Mouse (Mus musculus) midbrain, embryonic 12.5 days (tissue): ENCODE data around the gene 2210016F16Rik. TPM values are rescaled to one million over a fixed set of nuclear protein-coding genes. Genes with fewer than 3 reads are reported as not detected.
"Not testable (repeated sequence)": the region's sequence is repeated elsewhere in the genome, so short reads cannot be mapped to it uniquely, and the experiment has no call there.

Source experiments
- ATAC-seq: fragments of 200-750 bp; cut with Nextera tagmentation; 2 replicates; pipeline ENCODE4 v1.8.0; 2017; ENCODE audit warnings: low read depth, moderate TSS enrichment, moderate library complexity; ENCODE audit not compliant: low FRiP score
- H3K27ac ChIP-seq: fragments of 300-500 bp; sonication (generic); replicated peaks from 2 replicates; pipeline ENCODE4 v1.5.1; 2016; ENCODE audit warnings: mild to moderate bottlenecking
- H3K27me3 ChIP-seq: fragments of 300-500 bp; sonication (generic); 2 replicates; pipeline ENCODE4 v1.6.1; 2016; ENCODE audit warnings: mild to moderate bottlenecking
- H3K36me3 ChIP-seq: fragments of 300-500 bp; sonication (generic); 2 replicates; pipeline ENCODE4 v1.6.1; 2016
- H3K4me1 ChIP-seq: fragments of 300-500 bp; sonication (generic); 2 replicates; pipeline ENCODE4 v1.6.1; 2016
- H3K4me2 ChIP-seq: fragments of 300-500 bp; sonication (generic); replicated peaks from 2 replicates; pipeline ENCODE4 v1.6.1; 2016; ENCODE audit warnings: mild to moderate bottlenecking, moderate library complexity
- H3K4me3 ChIP-seq: fragments of 300-500 bp; sonication (generic); 2 replicates; pipeline ENCODE4 v1.5.1; 2016; ENCODE audit warnings: mild to moderate bottlenecking
- H3K9ac ChIP-seq: fragments of 300-500 bp; sonication (generic); replicated peaks from 2 replicates; pipeline ENCODE4 v1.6.1; 2016; ENCODE audit warnings: mild to moderate bottlenecking, moderate library complexity
- H3K9me3 ChIP-seq: fragments of 300-500 bp; sonication (generic); 2 replicates; pipeline ENCODE4 v1.6.1; 2016; ENCODE audit warnings: mild to moderate bottlenecking
- WGBS: fragments of 180-500 bp; shearing (Covaris S2); methylation state at CpG from one replicate; pipeline ENCODE4 v1.1.7; 2016; 5-methylcytosine and 5-hydroxymethylcytosine counted together
- polyA plus RNA-seq: library from polyadenylated mRNA; unstranded; fragments of >200 nt; fragmentation: Nextera tagmentation; extraction: Ambion mirVana; gene quantifications from 2 replicates; pipeline ENCODE4 v1.2.1, GENCODE M21; 2016

Gene 2210016F16Rik
- 26.7 and 29.4 TPM in 2 replicates for polyA plus RNA-seq

DNA sequence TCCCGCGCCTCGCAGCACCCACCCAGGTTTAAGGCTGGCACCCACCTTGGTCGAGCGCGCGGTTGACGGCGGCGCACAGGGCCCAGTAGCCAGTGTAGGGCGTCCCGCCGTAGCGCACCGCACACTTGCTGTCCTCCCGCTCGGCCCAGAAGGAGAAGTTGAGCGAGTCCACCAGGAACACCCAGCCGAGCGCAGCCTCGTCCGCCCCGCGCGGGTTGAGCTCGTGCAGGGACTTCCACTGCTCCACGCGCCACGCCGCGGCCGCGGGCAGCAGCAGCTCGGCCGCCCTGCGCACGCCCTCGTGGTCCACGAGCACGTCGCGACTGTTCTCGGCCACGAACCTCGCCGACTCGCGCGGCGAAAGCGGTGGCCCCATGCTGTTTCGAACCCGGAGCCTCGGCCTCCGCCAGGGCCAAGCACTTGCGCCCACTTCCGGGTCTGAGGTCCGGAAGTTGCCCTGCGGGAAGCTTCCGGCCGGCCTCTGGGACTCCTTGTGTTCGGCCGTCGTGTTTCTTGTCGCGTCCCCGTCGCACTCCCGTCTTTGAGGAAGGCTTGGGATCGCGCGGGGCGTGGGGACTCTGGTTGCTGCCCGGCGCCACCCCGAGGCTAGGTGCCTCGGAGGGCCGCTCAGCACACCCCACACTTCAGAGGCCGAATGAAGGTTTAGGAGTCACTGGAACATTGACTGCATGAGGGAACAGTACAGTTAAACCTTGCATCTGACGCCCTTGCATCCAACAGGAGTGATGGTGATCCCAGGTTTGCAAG lies at the start of gene 2210016F16Rik:
Gene 2210016F16Rik (minus strand): TSS at position 447 of the 768 bp plus-strand sequence.
- Histone ChIP-seq H3K27ac (0 out of 2 replicates have a peak within 1 kb of the TSS, but pooled peaks have one; percentile 5), H3K4me3 (peak within 1 kb of the TSS; percentile 82), H3K4me1 (peaks cover 6% of the 10 kb centered on the region), H3K36me3 (peaks cover 34% of the 10 kb centered on the region), H3K9ac (peak within 1 kb of the TSS; percentile 74), H3K4me2 (peak within 1 kb of the TSS; percentile 78), H3K9me3 (peaks cover 21% of the 10 kb centered on the region), H3K27me3 (no peaks in the 10 kb centered on the region)
- peak; percentile 75 for ATAC-seq
- WGBS = 4% methylated on average over 80 of the region's 80 CpGs

DNA sequence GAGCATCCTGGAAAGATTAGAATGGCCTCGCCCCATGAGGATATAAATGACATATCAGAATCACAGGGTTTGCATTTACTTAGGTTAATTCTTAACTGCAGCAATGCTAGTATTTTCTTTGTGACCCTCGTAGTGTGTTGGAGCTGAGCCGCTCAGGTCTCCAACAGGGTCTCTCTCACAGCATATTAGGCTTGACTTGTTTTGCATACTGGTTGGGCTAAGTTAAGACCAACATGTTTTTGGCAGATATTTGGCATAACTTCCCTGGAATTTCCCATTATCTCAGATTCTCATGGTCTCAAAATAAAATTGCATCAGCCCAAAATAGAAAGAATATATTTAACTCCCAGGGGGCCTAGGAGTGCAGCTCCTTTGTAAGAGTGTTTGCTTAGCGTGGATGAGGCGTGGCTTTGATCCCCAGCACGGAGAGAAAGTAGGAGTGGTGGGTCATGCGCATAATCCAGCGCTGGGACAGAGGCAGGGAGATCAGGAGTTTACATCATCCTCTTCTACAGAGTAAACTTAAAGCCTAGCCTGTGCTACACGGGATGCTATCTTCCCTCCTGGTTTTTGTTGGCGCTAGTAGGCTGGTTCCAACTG lies 38.1 kb upstream of the 2210016F16Rik start:
- Histone ChIP-seq H3K36me3 (no peaks in the 10 kb centered on the region), H3K27ac (no peak overlapping the region), H3K27me3 (no peaks in the 10 kb centered on the region), H3K9ac (no peak overlapping the region), H3K4me2 (no peak overlapping the region), H3K4me1 (no peaks in the 10 kb centered on the region), H3K4me3 (no peak overlapping the region), H3K9me3 (no peaks in the 10 kb centered on the region)
- 61% methylated on average over 10 of the region's 10 CpGs for WGBS
- ATAC-seq = no peak

DNA sequence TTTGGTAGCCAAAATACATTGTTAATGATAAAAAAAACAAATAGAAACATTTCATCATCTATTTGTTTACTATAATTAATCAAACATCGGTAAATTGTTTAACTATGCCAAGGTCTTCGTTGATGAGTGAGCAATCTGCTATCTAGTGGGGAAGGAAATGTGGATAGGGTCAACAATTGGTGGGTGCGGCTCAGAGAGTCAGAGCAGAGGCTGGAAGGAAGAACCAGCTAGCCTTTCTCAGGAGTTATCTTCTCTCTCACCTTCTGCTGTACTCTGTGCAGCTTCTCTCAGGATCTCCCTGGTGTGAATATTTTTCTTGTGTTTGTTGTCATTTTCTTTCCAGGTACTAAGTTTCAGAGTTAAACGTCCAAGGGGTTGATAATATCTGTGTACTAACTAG lies 37.2 kb upstream of the 2210016F16Rik start:
- Histone ChIP-seq H3K27ac (no peak overlapping the region), H3K4me1 (no peaks in the 10 kb centered on the region), H3K4me2 (no peak overlapping the region), H3K4me3 (no peak overlapping the region), H3K36me3 (no peaks in the 10 kb centered on the region), H3K9me3 (no peaks in the 10 kb centered on the region), H3K9ac (no peak overlapping the region), H3K27me3 (no peaks in the 10 kb centered on the region)
- ATAC-seq = no peak
- WGBS = 87% methylated on average over 4 of the region's 4 CpGs

DNA sequence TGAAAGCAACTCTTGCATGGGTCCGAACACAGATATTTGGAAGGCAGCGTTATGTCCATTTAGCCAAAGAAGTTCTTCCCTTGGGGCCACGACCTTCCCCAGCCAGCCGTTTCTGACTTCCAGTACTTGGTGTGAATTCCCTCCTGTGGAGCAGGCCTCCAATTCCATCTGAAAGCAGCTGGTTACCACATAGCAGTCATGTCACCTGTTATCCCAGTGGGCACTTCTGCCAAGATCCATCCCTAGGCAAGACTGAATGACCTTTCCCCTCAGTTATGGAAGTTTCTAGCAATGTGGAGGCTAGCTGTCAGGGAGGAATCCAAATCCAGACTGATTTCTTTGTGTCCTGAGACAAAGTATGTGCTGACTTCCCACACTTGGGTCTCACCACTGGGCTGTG lies 36.0 kb upstream of the 2210016F16Rik start:
- no peak overlapping the region for H3K27ac ChIP-seq
- H3K27me3 ChIP-seq = no peaks in the 10 kb centered on the region
- 75% methylated on average over 4 of the region's 4 CpGs for WGBS
- H3K9me3 ChIP-seq = no peaks in the 10 kb centered on the region
- H3K4me1 ChIP-seq = no peaks in the 10 kb centered on the region
- no peaks in the 10 kb centered on the region for H3K36me3 ChIP-seq
- ATAC-seq = no peak
- H3K4me3 ChIP-seq = no peak overlapping the region
- H3K9ac ChIP-seq = no peak overlapping the region
- H3K4me2 ChIP-seq = no peak overlapping the region

DNA sequence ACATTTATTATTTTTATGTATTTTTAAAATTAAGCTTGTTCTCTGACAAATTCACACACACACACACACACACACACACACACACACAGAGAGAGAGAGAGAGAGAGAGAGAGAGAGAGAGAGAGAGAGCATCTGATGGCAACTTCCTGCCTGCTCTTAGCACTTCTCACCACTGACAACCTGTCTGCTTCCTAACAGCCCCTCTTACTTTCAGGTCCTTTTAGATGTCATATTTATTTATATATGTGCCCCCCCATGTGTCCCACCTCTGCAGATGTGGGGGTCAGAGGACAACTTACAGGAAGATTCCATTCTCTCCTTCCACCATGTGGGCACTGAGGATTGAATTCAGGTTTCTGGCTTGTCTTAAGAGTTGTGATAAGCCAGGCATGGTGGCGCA lies 34.2 kb upstream of the 2210016F16Rik start:
- no peak overlapping the region for H3K4me2 ChIP-seq
- no peak for ATAC-seq
- H3K4me3 ChIP-seq = no peak overlapping the region
- no peaks in the 10 kb centered on the region for H3K36me3 ChIP-seq
- H3K4me1 ChIP-seq = no peaks in the 10 kb centered on the region
- H3K27ac ChIP-seq = no peak overlapping the region
- H3K27me3 ChIP-seq = no peaks in the 10 kb centered on the region
- no peaks in the 10 kb centered on the region for H3K9me3 ChIP-seq
- H3K9ac ChIP-seq = no peak overlapping the region
- WGBS = 89% methylated on average over 1 of the region's 1 CpGs

DNA sequence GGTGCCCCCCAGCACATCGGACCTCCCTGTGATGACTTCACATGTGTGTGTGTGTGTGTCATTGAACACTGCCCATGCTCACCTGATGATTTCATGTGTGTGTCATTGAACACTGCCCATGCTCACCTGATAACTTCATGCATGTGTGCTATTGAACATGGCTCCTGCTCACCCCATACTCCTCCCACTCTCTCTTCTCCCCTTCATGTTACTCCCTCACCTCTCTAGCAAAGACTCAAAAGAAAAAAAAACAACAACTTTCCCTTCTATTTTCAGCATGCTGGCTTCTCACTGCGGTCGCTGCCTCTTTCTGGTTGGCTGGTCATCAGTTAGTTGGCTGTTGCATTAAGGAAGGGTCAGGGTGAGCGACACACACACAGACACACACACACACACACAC lies 33.6 kb upstream of the 2210016F16Rik start:
- H3K9me3 ChIP-seq = no peaks in the 10 kb centered on the region
- no peak overlapping the region for H3K9ac ChIP-seq
- H3K27me3 ChIP-seq = no peaks in the 10 kb centered on the region
- ATAC-seq = no peak
- no peaks in the 10 kb centered on the region for H3K4me1 ChIP-seq
- WGBS = 77% methylated on average over 4 of the region's 4 CpGs
- H3K4me2 ChIP-seq = no peak overlapping the region
- H3K4me3 ChIP-seq = no peak overlapping the region
- no peak overlapping the region for H3K27ac ChIP-seq
- H3K36me3 ChIP-seq = no peaks in the 10 kb centered on the region

DNA sequence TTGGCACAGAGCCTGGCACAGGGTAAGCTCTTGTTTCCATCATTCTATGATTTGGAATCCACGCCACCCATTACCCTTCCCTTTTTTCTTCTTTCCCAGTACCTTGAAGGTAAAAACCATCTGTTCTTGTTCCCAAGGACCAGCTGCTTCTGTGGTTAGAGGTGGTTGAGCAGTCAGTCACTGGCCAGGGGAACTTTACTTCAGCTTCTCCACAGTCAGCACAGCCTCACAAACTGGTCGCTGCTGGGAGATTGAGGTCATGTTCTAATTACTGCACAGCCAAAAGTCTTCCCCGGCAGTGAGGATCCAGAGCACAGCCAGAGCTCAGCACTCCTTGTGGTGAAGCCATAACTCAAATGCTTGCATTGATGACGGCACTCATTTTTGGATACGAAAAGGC lies 30.8 kb upstream of the 2210016F16Rik start:
- Histone ChIP-seq H3K4me3 (no peak overlapping the region), H3K27me3 (no peaks in the 10 kb centered on the region), H3K4me1 (no peaks in the 10 kb centered on the region), H3K9ac (no peak overlapping the region), H3K4me2 (no peak overlapping the region), H3K36me3 (peaks cover 10% of the 10 kb centered on the region), H3K27ac (no peak overlapping the region), H3K9me3 (no peaks in the 10 kb centered on the region)
- no peak for ATAC-seq
- WGBS = 90% methylated on average over 5 of the region's 5 CpGs

DNA sequence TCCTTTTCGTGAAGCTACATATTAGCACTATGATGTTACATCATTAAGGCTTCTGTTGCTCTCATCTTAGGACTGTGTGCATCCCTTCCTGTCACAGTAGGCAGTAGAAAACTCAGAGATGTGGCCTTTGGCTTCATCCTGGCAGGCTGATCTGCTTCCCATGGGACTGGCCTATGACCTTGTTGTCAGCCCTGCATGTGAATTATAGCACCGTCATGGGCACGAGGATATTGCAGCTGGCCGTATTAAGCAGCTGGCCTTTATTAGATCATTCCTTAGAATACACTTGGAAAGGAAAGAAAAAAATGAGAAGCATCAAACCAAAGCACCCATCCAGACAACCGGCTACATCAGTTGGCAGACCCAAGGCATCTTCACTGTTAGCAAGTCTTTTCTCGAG lies 30.3 kb upstream of the 2210016F16Rik start:
- H3K4me3 ChIP-seq = no peak overlapping the region
- H3K27ac ChIP-seq = no peak overlapping the region
- H3K27me3 ChIP-seq = no peaks in the 10 kb centered on the region
- ATAC-seq = no peak
- H3K4me1 ChIP-seq = no peaks in the 10 kb centered on the region
- peaks cover 11% of the 10 kb centered on the region for H3K36me3 ChIP-seq
- H3K9ac ChIP-seq = no peak overlapping the region
- 82% methylated on average over 6 of the region's 6 CpGs for WGBS
- H3K4me2 ChIP-seq = no peak overlapping the region
- H3K9me3 ChIP-seq = no peaks in the 10 kb centered on the region

DNA sequence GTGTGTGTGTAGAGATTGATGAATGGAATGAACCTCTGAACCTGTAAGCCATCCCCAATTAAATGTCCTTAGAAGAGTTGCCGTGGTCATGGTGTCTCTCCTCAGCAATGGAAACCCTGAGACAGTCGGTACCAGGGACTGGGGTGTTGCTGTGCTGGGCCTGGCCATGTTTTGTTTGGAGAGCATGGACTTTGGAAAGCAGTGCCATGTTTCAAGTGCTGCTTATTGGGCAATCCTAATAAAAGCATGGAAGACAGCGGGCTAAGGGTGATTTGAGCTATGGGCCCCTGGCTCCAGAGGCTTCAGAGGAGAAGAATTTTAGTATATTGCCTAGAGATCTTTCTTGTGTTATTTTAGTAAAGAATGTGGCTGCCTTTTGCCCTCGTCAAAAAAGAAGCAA lies 26.0 kb upstream of the 2210016F16Rik start:
- no peaks in the 10 kb centered on the region for H3K4me1 ChIP-seq
- H3K27ac ChIP-seq = no peak overlapping the region
- ATAC-seq = no peak
- no peaks in the 10 kb centered on the region for H3K27me3 ChIP-seq
- no peak overlapping the region for H3K4me2 ChIP-seq
- no peak overlapping the region for H3K4me3 ChIP-seq
- no peak overlapping the region for H3K9ac ChIP-seq
- H3K36me3 ChIP-seq = peaks cover 15% of the 10 kb centered on the region
- WGBS = 90% methylated on average over 4 of the region's 4 CpGs
- no peaks in the 10 kb centered on the region for H3K9me3 ChIP-seq

DNA sequence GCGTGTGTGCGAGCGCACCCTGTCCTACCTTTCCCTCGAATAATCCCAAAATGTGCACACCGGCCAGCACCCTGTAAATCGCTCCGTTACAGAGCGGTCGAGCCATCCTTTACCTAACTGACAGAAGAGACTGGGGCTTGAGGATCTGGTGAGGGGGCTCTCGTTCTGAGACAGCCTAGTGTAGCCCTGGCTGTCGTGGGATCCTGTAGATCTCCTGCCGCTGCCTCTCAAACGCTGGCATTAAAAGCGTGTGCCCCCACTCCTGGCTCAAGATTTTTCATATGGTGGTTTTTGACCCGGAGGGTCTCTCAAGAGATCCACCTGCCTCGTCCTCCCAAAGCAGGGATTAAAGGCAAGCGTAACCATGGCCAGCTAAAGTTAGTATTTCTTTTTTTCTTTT lies 18.2 kb upstream of the 2210016F16Rik start, which contains the start of gene Hnrnpk:
Gene Hnrnpk (minus strand): TSS at position 101 of the 400 bp plus-strand sequence.
- ATAC-seq, H3K36me3 ChIP-seq, H3K27me3 ChIP-seq, H3K4me1 ChIP-seq, H3K9me3 ChIP-seq: not testable (repeated sequence)
- peak within 1 kb of the TSS; percentile 99 for H3K27ac ChIP-seq
- peak within 1 kb of the TSS; percentile 99 for H3K9ac ChIP-seq
- WGBS = 6% methylated on average over 17 of the region's 17 CpGs
- peak within 1 kb of the TSS; percentile 99 for H3K4me3 ChIP-seq
- peak within 1 kb of the TSS; percentile 57 for H3K4me2 ChIP-seq

DNA sequence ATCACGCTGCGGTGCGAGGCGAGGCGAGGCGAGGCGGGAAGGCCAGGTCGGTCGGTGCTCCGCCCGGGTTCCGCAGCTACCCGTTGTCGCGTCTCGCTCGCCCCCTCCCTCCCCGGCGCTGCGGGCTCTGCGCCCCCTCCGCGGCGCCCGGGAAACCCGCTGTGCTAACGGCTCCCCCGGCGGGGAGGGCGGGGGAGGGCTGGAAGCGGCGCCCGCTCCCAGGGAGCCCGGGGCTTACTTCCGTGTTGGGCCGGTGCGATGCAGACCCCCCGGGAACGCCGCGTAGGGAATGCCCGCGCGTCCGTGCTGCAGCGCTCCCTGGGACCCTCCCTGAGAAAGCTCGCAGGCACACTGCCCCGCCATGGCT lies 17.7 kb upstream of the 2210016F16Rik start:
- Histone ChIP-seq H3K4me1 (peaks cover 8% of the 10 kb centered on the region), H3K36me3 (peaks cover 8% of the 10 kb centered on the region), H3K4me3 (peak overlapping the region; percentile 99), H3K9me3 (no peaks in the 10 kb centered on the region), H3K9ac (peak overlapping the region; percentile 99), H3K27ac (peak overlapping the region; percentile 99), H3K4me2 (peak overlapping the region; percentile 57), H3K27me3 (no peaks in the 10 kb centered on the region)
- 1% methylated on average over 38 of the region's 48 CpGs for WGBS
- peak; percentile 60 for ATAC-seq

DNA sequence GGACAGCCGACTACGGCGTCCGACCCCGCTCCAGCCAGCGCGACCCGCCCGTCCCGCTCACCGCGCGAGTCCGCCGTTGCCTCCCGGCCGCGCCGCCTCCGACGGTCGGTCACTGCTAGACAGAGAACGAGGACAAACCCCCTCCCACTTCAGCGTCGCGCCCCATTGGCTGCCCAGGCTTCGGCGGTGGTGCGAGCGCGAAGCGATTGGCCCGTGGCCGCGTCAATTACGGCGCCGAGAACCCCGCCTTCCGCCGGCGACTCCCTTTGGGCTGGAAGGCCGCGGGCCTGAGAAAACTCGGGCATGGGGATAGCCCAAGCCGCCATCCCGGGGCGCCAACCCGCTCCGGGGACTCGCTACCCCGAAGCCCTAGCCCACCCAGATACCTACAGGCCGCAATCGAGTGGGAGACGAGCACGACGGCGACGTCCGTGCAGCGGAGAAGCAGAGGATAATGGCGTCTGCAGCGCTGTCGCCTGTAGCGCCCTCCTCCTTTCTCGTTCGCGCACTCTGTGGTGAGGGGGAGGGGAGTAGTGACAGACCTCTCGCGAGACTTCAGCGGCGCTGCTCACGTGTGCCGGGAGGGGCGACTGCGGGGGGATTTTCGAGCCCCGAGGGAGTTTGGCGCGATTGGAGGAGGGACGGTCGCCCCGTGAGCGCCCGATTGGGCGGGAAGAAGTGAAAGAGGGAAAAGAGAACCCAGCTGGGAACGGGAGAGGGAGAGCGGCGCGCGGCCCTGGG lies 17.1 kb upstream of the 2210016F16Rik start, which contains the start of gene Rmi1:
Gene Rmi1 (plus strand): TSS at position 246 of the 741 bp plus-strand sequence.
- Histone ChIP-seq H3K4me1 (peaks cover 8% of the 10 kb centered on the region), H3K4me3 (peak within 1 kb of the TSS; percentile 99), H3K36me3 (peaks cover 13% of the 10 kb centered on the region), H3K9ac (peak within 1 kb of the TSS; percentile 99), H3K4me2 (peak within 1 kb of the TSS; percentile 81), H3K27ac (peak within 1 kb of the TSS; percentile 99), H3K9me3 (no peaks in the 10 kb centered on the region), H3K27me3 (no peaks in the 10 kb centered on the region)
- peak; percentile 94 for ATAC-seq
- under 1% methylated on average over 82 of the region's 91 CpGs for WGBS
